Mouse (Mus musculus) gastrocnemius, postnatal 14 days (tissue): ENCODE results near the gene Nhsl2. TPM values are rescaled to one million over a fixed set of nuclear protein-coding genes. Genes with fewer than 3 reads are reported as not detected.
"Not testable (repeated sequence)": the region's sequence is repeated elsewhere in the genome, so short reads cannot be mapped to it uniquely, and the experiment has no call there.

Experiments
- DNase-seq: peaks from one replicate; pipeline ENCODE4 v3.0.0; 2021; ENCODE audit warnings: mixed read lengths
- intact Hi-C: fragments of 180-260 bp; cut with DNase I; formaldehyde crosslinking; loops from one replicate; pipeline ENCODE4 v1.15.1; 2025; ENCODE audit warnings: low total_unique reads
- long read RNA-seq, 2 experiments: library from polyadenylated mRNA; stranded (forward); transcript quantifications; one replicate each; pipeline ENCODE4 v2.0.0; 2021
- total RNA-seq, 2 experiments: library from RNA; stranded (reverse); gene quantifications; 2 replicates each; pipeline ENCODE4 v1.2.3; 2021

Nhsl2 gene
- 1 to 10 TPM; 3.7 to 5.6 TPM for total RNA-seq
- long read RNA-seq, experiment 1, result 0 reads
- long read RNA-seq, experiment 2, partial matches to known transcripts, result 0 of 2 reads
- long read RNA-seq, experiment 2, other reads (novel, unspliced or antisense), result 2 of 2 reads

DNA sequence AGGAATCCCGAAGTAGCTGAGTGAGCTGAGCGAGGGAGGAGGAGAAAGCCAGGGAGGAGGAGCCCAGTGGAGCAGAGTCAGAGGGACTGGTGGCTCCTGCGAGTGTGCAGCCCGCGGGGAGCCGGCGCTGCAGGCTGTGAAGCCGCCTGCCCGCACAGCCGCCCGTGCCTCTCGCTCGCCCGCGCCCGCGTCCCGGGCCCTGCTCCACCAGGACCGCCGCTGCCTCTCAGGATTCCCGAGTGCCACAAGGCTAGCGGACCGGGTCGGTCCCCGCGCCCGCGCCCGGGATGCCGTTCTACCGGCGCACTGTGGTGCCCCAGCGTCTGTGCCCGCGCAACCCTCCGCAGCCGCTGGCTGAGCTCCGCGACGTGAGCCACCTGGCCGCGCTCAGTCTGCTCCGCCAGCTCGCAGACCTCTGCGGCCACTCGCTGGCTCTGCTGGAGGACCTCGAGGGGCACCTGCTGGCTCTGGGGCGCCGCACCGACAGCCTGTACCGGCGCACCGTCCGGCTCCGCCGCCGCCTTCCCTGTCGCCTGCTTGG, at the start of gene Nhsl2:
Gene Nhsl2 (plus strand): TSS at position 105 of the 541 bp plus-strand sequence.
- intact Hi-C loops, result no loop called here
- DNase-seq, result peak; percentile 45

DNA sequence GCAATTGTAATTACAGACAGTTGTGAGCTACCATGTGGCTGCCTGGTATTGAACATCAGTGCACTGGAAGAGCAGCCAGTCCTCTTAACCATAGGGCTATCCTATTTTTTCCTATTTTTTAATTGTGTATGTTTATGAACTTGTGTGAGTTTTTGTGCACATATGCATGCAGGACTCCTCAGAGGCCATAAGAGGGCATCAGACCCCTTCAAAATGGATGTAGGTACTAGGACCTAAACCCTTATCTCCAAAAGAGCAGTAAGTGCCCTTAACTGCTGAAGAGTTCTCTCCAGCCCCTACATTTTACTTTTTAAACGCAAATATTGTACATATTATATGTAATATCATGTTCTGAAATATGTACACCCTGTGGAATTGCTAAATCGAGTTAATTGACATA, 43.7 kb upstream of the Nhsl2 start:
- intact Hi-C loops, result loop anchor here (5.0 kb wide), 1 partner anchor 137 kb away; no protein-coding TSS in a partner anchor
- DNase-seq, result no peak

DNA sequence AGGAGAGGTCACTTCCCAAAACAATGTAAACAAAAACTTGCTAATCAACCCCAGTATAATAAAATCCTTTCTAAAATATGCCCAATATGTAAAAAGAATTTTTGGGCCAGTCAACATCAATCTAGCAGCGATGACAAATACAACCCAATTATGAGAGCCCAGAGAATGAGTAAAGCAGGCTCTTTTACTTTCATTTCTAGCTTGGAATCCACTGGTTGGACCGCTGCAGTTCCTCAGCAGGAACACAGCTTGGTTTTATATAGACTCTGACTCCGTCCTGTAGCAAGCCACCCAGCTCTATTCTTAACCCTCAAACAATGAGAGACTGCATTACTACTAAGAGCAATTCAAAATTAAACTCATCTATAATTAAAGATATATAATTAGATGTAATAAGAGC, 37.4 kb upstream of the Nhsl2 start:
- intact Hi-C loops, result no loop called here

DNA sequence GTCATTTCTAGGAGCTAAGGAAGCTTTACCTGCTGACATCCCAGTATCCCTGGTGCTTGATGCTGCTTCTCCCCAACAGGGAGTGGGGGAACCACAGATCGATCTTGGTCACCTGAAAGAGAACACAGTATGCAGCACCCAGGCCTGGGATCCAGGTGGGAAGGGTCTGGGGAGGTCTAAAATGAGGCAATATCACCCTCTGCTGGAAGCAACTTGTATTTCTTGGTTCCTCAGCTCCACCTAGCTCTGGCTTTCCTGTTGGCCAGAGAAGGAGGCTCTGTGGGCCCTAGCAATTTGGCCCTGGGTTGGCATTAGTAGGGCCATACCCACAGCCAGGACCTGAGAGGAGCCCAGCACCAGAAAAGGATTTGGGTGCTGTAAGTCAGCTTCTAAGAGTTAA, 30.0 kb upstream of the Nhsl2 start:
- intact Hi-C loops, result no loop called here
- DNase-seq, result no peak

More for the DNA sequence above, 37.4 kb upstream of the Nhsl2 start:
- no peak for DNase-seq

DNA sequence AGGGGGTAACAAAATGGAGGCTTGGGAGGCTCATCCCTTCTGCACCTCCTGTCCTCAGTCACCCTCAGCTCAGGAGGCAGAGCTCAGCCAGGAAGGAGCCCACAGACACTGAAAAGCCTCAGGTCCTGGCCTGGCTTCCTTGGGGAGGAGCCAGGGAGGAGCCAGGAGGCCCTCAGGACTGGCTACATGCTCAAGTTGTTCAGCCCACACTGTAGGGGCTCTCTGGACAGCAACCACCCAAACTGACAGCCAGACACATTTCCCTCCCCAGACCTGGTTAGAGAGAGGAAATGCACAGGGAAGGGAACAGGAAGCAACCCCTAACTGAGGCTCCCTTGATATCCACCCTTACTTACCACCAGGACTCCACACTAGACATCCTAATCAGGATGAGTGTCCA, 29.2 kb upstream of the Nhsl2 start:
- intact Hi-C loops, result not testable (repeated sequence)

DNA sequence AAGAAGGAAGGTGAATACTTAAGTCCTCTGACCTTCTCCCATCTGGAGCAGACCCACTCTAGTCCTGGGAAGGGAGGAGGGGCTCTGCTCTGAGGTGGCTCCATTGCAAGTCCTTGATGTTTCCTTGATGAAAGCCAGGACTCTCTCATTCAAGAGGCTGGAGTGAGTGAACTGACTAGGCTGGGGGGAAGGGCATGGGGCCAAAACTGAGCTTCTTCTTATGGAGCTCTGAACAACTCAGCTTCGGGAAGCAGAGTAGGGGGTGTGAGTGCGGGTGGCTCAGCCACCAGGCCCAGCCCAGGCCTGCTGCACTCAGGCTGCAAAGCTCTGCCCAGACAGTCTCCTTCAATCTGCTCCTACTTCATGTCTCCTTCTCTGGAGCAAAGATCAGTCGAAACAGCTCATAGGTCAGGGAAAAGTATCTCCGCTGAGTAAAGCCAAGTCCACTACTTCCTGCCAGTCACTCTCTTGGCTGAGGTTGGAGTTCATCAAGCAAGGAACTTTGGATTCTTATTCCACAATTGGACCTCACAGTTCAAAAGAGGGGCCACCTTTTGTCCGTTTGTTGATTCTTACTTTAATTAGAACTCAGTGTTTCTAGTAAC, 1.9 kb upstream of the Nhsl2 start:
- intact Hi-C loops, result no loop called here
- DNase-seq, result no peak

More for the DNA sequence above, 29.2 kb upstream of the Nhsl2 start:
- DNase-seq, result not testable (repeated sequence)

DNA sequence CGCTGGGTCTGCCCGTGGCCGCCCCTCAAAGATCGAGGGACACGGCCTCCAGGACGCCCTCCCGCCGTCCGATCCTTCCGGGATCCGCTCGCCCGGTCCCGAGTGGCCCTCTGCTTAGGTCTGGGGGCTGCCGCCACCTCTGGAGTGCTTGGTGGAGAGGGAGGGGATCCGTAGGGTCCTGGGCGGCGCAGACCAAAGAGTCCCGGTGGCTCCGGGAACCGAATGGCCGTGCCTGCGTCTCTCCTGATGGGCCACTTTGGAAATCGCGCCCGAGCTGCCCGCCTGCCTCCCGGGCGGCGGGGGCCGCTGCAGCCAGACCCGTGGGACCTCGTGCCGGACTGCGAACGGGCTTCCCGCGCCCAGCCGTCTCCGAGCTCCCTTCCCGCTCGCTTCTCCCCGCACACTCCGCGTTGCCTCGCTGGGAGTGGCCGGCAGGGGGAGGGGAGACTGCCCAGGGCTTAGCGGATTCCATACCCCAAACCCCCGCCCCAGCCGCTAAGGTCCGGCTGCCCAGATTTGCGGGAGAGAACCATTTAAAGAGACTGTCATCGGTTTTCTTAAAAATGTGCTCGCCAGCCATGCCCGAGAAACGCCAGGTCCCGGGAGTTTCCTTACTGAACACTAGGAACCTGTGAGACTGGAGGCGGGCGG, 841 bp downstream of the Nhsl2 start:
- peak; percentile 19 for DNase-seq

DNA sequence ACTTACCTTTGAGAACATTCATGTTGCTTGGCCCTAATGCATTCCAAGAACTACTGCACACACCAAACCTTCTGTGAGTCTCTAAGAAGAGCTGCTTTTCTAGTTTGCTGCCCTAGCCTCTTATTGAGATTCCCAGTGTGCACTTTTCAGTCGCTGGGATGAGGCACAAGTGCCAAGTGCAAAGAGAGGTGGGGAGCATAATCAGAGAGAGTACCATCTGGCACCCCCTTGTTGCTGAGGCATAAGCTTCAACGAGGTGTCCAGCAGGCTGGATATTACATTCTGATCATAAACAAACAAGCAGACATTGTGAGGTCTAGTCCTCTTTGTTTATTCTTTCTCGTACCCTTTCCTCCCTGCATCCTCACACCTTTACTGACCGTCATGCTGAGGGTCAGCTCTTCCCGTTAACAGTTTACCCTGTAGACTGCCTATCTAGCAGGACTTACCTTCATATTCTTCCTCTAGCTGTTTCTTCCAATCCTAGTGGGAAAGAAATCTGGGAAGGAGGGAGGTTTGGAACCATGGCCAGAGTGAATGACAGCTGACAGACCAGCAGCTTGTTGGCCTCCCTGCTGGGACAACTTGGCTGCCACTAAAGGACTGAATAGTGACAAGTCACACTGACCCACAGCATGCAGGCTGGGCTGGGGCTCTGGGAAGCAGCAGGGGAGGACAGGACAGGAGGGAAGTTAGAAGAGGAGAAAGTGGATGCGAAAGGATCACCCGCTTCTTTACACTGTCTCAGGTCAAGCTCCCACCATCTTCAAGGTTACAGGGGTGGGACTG, 2.6 kb downstream of the Nhsl2 start:
- intact Hi-C loops, result loop anchor here (10.0 kb wide), 1 partner anchor 83 kb away; no protein-coding TSS in a partner anchor
- DNase-seq, result no peak

More for the DNA sequence above, 841 bp downstream of the Nhsl2 start:
- intact Hi-C loops, result loop anchor here (10.0 kb wide), 1 partner anchor 85 kb away; no protein-coding TSS in a partner anchor

DNA sequence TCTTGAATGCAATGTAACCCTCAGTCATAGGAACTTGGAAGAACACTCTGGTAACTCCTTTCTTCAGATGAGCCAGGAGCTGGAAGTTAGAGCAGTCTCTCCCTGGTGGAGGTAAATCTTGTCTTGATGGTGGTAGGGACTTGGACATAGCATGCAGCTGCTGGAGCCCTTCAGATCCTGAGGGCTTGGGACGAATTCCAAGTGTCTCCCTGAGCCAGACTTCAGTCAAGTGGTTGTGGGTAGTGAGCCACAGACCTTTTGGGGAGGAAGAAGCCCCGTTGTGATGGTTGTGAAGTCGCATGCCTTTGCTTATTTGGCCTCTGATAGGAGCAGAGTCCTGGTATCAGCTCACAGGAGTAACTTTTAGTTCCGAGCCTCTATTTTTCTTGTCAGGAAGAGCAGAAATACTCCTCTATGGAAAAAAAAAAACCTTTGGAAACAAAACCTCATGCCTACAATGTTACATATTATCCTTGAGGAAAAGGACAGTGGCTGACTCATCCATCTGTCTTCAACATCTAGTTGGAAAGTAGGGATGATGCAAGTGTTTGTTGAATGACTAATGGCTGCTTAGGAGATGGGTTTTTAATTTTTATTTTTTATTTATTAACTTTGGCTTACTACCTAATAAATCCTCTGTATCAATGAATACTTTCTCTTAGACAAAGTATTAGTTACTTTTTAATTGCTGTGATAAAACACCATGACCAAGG, 14.6 kb downstream of the Nhsl2 start:
- intact Hi-C loops, result no loop called here
- no peak for DNase-seq

DNA sequence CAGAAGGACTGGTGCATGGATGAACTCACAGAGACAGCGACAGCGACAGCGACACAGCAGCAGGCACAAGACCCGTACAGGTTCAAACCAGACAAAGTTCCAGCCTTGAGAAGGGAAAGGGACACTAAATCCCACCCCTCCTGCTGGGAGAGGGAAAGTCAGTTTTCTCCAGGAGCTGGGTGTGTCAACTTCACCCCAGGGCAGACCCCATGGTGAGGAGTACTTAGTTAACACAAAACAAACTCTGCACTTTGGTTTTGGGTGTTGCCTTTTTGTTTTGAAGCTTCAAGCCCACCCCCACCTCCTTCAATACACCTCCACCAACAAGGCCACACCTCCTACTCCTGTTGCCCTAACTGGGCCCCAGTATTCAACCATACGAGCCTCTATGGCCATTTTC, 15.6 kb downstream of the Nhsl2 start:
- intact Hi-C loops, result no loop called here

DNA sequence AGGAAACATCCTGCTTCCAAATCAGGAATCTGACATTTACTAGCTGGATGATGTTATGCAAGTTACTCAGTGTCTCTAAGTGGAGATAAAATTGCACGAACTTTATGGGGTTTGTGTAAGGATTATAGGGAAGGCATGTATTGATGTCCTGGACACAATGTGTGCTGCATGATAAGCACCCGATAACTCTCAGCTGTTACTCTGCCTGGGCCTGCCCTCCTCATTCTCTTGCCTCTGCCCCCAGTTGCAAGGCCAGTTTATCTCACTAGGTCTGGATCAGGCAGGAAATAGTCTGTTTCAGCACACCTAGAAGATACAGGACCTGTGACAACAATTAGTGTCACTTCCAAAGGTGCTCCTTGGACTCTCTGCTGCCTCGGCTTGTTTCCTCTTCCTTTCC, 25.0 kb downstream of the Nhsl2 start:
- DNase-seq, result no peak
- intact Hi-C loops, result no loop called here

More for the DNA sequence above, 15.6 kb downstream of the Nhsl2 start:
- no peak for DNase-seq

DNA sequence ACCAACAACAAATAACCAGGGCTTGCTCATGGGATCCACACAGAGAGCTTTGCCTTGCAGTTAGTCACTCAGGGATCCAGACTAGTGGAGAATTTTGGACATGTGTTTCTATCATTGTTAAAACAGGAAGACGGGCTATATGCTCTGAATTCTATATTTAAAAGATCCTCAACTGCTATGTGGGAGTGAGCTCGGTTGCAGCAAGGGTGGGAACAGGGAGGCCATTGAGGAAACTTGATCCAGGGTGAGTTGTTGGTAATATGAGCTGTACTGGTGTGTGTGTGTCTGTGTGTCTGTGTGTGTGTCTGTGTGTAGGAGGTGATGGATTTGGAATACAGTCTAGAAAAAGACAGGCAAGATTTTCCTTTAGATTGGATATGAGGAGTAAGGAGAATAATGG, 25.7 kb downstream of the Nhsl2 start:
- intact Hi-C loops, result no loop called here

DNA sequence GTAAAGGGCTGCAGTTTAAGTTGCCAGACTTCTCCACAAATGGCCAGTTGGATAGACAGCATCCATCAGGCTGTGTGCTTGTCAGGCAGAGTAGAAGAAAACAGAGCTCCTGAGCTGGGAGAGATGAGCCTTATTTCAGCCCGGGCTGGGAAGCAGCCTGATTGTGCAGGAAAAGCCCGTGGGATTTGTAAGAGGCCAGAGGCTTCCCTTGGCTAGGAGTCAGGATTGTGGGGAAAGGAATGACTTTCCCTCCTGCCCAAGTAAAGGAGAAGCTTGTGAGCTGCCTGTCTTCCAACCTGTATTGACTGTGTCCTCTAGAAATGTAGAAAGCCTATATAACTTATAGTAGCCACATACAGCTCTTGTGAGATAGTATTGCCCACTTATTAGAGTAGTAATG, 27.0 kb downstream of the Nhsl2 start:
- intact Hi-C loops, result no loop called here
- DNase-seq, result peak; percentile 29

More for the DNA sequence above, 25.7 kb downstream of the Nhsl2 start:
- no peak for DNase-seq

DNA sequence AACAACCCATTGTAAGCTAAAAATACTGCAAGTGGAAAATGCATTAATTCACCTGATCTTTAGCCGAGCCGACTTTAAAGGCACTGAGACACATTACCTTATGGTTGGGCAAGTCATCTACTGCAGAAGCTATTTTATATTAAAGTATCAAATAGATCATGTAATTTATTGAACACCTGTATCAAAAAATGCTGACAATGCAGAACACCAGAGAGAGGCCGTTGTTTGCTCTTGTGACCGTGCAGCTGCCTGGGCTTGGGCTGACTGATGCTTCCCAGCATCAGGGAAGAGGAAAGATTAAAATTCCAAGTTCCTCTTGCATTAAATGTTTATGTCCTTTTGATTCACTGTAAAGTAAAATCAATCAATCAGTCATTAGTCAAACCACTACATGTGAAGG, 28.7 kb downstream of the Nhsl2 start:
- no peak for DNase-seq
- intact Hi-C loops, result no loop called here

DNA sequence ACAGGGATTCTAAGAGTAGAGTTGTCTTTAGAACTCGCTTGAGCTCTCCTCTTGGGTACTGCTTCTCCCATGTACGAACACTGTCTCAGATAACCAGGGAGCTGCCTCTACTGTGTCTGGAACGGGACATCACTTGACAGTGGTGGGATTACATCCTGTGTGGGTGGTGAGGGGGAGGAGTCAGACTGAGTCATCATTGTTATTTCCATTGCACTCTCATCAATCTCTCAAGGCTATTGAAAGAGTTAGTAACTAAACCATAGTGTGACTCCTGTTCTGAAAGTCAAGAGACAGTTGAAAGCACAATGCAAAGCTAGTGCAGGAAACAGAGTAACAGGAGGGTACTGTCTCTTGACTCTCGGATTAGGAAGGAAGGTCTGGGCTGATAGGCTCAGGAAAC, 29.4 kb downstream of the Nhsl2 start:
- no peak for DNase-seq
- intact Hi-C loops, result no loop called here

DNA sequence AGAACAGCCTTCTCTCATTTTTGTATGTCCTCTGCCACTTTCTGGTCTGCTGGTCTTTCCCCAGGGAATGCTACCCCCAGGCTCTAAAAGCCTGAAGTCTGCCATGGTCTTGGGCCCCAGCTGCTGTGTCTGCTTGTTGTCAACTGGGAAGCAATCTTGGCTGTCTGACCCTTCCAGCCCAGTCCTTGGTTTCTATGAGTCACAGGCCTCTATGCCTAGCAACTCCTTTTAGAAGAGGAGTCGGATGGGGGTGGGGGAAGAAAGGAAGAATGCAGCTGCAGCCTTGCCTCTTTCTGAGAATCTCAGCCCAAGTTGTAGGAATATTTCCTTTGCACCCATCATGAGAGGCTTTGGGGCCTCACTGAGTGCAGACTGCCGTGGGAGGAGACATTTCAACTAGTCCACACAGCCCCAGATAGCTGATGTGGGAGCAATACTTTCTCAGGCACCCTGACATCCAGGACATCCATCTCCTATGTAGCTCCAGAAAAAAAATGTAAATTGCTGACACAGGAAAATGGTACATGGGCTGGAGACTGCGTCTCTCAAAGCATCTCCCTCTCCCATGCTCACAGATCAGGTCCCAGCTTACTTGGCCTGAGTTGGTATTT, 33.1 kb downstream of the Nhsl2 start:
- peak; percentile 15 for DNase-seq
- intact Hi-C loops, result no loop called here

DNA sequence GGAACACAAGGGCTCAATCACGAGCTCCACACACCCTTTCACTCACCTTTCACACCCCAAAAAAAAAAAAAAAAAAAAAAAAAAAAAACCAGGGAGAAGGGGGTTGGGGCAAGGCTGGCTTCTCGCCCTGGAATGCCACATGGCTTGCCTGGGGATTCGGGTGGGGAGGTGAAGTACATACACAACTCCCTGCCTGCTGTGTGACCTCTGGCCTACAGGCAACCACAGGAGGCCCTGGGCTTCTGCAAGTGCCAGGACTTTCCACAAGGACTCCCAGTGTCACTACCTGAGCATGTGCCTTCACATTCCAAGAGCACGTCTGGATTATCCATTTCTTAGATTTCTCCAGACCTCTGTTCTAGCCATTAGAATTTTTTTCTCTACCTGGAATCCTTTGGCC, 40.2 kb downstream of the Nhsl2 start:
- intact Hi-C loops, result no loop called here
- DNase-seq, result no peak

DNA sequence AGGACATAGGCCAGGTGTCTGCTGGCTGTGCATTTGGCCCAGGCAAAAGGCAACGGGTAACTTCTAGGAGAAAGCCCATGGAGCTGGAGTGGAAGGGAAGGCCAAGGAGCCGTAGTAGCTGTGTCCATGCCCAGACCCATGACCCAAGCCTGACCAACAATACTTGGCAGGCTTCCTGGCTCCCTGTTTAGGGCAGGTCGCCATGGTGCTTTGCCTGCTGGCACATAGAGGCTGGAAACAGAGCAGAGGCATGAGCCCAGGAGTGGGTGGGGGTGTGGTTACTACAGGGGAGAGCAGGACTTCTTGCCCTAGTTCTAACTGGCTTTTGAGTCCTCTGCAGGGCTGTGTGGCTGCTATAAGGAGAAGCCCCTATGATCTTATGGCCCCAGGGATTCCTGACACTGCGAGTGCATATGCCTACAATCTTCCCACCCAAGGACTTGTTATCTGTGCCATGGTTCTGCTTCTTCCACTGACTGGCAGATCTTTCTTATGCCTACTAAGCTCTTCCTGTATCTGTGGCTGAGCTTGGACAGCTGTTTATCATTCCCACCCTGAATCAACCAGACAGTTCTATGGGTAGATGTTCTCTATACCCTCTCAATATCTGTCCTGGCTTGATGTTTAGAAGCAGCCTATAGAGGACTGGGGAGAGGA, 40.8 kb downstream of the Nhsl2 start:
- peak; percentile 51 for DNase-seq
- intact Hi-C loops, result no loop called here
